Mouse (Mus musculus) Muller cell, postnatal 12 days (primary cell): ENCODE results near the gene Mgll.

Source experiments
- DNase-seq: peaks from one replicate; pipeline ENCODE4 v3.0.0-alpha.2; 2015; ENCODE audit errors: inconsistent ontology term

Mgll gene

DNA sequence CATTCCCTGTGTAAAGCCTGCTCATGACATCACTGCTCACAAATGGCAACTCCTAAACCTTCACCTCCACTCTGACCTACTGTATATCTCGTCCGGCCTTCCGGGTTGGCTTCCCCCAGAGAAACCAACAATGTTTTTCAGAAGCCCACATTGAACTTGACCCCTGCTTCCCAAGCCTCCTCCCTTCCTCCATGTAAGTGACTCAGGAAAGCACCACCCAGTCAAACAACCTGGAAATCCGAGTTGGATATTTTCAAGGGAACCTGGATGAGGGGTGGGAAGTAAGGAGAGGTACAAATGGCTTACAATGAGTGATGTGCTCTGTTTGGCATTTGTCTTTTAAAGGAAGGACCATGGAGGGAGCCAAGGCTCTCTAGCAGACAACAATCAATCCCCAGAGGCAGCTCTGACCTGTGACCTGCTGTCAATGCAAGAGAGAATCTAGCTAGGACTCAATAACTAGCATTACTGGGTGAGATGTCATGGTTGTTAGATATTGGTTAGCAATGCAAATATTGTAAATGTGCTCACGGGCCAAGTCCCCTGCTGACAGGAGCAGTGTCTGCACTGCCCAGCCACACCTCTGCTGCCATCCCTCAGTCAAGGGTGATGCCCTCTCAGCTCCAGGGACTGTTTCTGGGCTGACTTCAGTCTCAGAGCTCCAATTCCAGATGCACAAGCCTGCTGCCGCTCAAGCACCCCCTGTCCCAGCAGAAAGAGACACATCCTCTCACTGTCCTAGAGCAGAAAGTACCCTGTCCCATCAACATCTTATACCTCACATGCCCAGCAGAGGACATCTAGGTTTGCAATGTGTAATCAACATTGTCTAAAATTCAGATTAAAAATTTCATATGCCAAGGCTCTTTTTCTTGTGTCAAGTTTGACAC, 6.8 kb upstream of the Mgll start:
- no peak for DNase-seq

DNA sequence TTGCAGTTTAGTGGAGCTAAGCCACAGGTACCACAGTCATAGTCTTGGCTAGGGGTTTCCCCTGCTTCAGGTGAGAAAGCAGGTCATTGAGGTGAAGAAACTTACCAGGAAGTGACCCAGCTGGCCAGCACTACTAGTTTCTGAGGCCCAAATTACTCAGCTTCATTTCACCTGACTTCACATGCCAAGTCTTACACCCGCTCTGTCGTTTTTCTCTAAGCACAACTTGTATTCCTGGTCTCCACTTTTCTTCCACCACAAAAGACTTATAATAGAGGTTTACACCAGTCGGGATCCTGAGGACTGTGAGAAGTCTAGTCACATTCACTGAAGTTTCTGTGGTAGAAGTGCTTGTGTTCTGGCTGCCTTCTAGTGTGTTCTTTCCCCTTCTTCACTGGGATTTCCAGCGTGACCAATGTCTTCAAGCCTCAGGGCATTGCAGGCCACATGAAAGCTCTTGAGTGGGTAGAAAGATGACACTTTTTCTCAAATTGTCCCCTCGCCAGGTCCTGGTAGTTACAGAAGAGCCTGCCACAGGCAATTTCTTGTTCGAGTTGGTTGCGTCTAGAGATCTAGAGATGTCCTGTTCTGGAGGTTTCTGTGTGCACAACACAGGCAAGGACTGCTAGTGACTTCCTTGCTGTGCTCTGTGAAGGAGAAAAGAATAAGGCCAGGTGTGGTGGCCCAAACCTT, 6.0 kb upstream of the Mgll start:
- DNase-seq, result no peak

DNA sequence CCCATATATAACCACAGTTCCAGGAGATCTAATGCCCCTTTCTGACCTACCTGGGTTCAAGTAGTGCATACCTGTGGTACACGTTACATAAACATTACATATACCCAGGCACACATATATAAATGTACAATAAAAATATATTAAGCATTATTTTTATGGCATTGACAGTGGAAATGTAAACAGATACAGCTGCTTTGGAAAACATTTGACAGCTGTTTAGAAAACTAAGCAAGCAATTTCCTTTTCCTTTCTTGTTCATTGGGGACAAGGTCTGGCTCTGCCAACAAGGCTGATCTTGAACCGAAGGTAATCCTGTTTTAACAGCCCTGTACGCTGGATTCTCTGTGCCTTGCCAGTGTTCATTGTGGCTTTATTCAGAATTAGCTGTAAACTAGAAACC, 3.2 kb upstream of the Mgll start:
- DNase-seq, result no peak

DNA sequence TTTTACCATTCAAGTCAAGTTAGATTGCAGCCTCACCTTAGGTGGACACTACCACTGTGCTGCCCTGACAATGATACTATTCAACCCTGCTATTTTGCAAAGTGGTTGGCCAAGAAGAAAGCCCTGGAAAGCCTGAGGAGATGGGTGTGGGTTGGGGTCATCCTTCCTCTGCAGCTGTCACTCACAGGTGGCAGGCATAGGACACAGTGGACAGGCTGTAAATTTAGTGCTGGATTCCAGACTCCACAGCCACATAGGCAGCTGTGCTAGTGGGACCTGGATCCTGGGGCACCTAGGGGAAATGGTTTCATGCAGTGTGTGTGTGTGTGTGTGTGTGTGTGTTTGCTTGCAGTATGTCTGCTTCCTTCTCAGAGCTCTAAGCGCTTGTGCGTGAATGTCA, 1.3 kb upstream of the Mgll start:
- no peak for DNase-seq

DNA sequence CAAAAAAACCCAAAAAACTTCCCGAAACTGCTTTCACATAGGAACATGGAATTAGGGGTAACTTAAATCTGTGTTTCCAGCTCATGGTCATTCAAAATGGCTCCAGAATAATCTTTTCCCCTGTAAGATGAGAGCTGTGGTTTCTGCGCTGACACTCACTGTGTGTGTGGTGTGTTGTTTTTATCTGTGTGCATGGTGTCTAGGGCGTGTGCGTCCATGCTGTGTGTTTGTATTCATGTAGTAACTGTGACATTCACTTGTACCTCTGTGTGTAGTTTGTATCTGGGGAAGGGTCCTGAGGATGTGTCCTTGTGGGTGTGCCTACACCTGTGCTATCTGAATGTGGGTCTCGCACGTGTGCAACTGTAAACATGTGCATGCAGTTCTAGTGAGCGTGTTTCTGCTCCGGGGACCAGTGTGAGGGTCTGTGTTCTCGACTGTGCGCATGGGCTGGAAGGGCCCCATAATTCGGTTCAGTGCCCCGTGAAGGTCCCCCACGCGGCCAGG, 353 bp upstream of the Mgll start:
- no peak for DNase-seq

DNA sequence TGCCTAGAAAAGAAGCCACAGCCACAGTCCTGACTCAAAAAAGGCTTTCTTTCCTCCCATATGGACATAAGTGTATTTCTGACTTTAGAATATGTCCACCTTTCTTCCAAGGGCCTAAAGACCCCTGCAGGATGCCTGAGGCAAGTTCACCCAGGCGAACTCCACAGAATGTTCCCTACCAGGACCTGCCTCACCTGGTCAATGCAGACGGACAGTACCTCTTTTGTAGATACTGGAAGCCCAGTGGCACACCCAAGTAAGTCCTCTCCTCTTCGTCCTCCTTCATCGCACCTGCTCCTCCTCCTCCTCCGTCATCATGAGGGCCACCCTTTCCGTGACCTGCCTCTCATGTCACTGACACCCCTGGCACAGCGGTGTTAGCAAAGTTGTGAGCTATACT, 1.4 kb downstream of the Mgll start:
- DNase-seq, result no peak

DNA sequence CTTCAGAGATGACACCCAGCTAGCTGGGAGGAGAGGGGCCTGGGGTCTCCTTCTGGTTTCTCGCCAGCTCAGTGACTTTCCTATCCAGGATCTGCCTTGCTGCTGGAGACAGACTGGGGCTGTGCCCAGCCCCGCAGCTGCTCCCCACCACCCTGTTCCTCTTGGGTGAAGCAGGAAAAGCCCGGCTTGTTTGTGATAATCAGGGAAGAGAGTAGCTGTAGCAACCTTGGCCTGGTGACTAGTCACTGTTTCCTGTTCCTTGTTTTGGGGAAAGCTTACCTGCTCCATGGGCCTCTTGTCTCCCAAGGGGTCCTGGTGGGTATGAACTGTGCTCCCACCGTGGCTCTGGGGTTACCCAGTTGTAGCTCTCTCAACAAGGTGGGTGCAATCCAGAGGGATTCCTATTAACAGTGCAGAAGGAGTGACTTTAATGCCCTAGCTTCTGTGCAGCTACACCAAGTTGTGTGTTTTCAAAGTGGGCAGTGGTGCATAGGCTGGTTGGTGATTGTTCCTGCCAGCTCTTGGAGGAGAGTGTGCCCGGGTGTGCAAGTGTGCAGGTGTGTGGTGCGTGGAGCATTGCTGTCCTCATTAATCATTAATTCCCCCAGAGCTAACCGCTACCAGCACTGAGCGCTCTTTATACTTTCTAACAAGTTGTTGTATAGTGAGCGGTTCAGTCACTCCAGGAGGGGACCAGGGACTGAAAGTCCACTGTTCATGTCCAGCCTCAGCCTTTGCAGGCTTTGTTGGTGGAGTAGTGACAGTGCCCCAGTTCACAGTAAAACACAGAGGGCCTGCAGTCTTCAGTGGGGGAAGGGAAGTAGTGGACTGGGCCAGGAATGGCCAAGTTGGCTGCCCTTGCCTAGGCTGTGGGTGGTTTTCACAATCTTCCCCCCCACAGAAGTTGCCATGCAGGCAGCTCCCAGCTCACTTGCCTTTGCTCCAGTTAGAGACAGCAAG, 2.3 kb downstream of the Mgll start:
- peak; percentile 75 for DNase-seq

DNA sequence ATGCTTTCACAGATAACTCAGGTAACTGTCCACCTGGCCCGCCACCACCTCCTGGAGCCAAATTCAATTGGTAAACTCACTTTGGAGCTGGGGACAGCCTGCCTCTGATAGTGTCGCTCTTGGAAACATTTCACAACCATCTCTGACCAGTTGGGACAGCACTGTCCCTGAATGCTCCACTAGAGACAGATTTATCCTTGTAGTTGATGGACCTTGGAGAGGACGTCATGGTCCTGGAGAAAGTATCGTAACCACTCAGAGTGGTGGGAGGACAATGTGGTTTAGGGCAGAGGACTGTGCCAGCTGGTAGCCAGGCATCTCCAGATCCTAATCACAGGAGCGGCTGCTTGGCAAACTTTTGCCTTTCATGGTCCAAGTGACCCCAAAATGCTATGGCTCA, 3.3 kb downstream of the Mgll start:
- no peak for DNase-seq

DNA sequence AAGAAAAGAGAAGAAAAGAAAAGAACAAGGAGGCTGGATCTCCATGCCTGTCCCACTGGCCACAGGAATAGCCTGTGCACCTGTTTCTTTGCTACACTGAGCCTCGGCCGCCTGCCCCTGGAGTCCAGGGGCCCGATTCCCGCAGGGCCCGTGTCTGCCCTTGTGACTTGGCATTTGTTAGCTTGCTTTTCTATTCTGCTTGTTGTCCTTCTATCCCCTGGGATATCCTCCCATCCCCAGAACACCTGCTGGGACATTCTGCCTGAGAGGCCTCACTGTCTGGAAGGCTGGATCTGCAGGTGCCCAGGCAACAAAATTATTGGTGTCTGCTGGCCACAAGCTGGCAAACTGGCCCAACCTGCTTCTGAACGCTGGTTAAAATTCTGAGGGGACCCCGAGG, 3.8 kb downstream of the Mgll start:
- no peak for DNase-seq

DNA sequence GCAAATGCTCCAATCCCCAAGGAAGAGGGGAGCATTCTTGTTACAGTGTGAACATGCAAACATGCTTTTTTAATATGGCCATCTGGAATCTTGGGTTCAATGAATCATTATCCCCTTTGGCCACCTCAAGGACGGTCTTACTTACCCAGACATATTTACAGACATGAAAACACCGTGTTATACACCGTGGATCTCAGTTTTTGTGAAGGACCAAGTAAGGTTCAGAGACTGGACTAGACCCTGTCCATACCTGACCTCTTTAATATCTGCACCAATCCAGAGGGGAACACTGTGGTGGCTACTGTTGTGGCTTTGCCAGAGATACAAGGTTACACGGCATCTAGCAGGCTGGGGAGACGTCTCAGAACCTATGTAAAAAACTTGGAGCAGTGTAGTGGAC, 4.3 kb downstream of the Mgll start:
- DNase-seq, result no peak

DNA sequence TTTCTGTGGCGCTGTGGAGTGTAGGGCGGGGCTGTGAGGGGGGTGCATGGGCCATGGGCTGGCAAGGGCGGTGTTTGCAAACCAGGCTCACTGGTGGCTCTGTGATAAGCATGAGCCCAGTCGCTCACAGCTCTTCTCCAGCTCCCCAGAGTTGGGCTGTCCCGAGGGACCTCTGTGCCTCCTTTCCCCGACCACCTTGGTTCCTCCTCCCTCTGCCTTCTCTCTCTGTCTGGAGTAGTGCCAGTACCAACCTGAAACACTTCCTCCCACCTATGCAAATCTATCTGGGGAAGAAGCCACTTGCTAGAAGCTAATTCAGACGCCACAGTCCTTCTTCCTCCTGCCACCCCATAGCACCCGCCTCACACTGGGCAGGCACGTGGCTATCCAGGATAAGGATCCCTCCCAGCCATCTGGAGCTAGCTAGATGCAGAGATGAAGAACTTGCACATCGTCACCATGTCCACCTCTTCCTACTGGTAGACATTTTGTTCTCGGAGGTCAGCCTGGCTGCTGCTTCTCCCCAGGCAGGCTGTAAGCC, 7.1 kb downstream of the Mgll start:
- no peak for DNase-seq

DNA sequence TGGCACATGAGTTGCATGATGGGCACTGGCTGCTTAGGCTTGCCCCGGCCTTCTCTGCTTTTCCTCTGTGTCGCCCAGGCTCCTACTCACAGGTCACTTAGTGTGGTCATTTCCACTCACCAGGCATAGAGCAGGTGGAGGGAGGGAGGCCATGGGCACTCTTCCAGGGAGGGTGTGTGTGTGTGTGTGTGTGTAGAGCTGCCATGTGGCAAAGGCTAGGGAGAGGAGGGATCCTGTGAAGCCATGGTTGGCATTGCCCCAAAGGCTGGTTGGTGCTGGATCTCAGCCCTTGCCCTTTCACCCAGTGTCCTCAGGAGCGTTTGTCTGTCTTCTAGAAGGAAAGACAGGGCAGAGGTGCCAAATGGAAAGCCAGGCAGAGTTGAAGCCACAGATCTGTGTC, 7.8 kb downstream of the Mgll start:
- no peak for DNase-seq

DNA sequence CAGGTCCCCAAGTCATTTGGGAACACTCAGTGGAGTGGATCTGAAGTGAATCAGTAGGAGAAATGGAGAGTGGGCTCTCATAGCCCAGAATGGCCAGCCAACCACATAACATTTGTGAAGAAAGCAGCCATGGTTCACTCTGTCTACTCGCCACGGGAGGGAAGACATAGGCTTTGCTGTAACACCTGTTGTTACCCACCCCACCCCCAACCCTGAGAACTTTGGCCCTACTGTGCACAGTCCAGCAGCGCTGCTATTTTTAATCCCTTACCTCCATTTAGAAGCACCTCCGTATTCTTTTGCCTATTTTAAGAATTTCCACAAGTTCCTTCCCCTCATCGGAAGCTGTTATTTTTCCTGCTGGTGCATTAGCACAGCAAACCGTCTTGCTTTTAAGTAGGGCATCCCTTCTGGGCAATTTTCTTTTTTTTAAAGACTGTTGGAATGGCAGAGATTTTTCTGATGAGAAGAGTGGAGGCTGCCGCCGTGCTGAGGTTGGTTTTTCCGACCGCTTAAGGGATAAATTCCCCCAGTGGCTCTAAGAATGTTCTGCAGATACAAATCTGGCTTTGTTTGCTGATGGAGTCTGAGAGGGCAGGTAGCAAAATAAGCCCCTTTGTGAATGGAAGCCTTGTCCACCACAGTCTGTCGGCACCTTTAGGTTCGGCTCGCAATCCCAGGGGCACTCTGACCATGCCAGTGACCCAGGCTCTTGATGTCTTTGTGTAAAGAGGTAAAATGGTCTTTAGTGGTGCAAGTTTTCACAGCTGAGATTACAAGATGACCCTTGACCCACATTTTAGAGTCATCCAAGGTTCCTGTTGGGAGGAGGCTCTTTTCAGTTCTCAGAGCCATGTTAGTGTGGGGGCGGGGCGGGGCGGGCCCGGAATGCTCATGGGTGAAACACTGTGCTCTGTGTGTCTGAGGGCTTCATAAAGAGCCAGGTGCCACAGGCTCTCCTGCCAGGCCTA, 8.7 kb downstream of the Mgll start:
- DNase-seq, result no peak

DNA sequence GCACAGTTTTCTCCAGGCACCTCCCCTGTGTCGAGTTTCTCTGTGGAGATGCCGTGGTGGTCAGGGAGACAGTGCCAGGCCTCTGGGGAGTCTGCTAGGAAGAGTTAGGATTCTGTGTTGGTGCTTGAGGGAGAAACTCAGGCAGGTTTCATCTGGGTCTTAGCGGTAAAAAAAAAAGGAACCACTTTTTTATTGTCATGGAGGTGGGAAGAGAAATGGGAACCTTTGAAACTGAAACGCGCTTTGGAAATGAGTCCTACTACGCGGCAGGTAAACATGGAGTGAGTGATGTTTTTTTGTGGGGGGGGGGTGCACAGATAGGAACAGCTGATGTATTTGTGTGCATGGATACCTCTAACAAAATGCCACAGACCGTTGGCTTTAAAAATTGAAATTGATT, 12.1 kb downstream of the Mgll start:
- no peak for DNase-seq

DNA sequence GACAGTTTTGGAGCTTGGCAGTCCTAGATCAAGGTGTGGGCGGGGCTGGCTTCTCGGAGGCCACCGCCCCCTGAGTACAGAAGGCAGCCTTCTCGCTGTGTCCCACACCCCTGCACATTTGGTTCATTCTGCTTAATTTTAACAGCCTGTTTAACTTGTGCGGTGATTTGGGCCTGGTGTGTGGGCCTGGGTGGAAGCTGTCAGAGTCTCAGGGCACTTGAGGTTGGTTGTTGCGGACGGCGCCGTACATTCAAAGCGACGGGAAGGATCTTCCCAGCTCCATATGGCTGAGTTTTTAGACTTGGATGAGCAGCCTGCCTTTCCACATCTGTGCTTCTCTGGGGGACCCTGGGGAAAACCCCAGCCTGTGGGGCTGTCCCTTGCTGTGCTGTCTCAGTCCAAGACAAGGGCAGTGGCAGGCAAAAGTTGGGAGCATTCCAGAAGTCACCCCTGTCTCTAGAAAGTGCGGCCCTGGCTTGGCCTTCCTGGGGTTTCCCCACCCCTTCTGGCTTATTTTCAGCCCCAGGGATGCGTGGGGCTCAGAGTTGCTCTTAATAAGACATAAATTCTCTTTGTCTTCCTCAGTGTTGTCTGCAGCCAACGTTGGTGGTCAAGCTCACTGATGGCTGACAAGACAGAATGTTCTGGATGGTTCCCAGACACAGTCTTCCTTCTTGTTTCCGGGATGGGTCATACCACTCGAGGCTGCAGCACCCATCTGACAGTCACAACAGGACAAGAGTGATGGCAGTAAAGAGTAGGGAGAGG, 12.7 kb downstream of the Mgll start:
- no peak for DNase-seq

DNA sequence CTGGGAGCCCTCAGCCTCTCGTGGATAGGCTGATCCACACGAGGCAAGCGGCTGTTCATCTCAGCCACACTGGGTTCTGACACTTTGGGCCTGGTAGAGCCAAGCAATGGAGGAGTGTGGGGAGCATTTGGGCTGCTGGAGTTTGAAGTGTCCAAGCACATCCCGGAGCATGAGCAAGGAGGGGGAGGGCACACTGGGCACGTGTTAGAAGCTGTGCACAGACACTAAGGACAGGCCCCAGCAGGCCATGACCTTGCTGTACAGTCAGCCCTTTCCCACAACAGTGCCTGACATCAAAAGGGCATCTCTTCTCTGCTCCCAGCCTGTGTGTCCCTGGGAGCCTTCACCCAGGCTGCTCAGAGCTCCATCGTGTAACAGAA, 13.3 kb downstream of the Mgll start:
- DNase-seq, result no peak

DNA sequence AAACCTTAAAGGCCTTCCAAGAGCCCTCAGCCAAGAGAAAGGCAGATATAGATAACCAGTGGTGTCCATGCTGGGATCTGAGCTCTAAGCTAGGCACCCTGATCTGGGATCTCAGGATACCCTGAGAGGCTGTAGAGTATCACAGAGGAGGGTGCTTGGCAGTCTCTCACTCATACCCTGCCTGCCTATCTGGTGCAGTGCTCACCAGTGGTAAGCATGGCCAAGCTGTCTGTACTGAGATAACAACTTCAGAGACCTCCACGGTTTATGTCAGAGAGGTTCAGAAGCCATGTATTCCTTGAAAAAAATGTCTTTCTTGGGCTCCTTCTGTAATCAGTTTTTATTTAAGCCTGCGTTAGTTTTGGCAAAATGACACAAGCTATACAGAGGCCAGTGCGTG, 16.8 kb downstream of the Mgll start:
- DNase-seq, result no peak

DNA sequence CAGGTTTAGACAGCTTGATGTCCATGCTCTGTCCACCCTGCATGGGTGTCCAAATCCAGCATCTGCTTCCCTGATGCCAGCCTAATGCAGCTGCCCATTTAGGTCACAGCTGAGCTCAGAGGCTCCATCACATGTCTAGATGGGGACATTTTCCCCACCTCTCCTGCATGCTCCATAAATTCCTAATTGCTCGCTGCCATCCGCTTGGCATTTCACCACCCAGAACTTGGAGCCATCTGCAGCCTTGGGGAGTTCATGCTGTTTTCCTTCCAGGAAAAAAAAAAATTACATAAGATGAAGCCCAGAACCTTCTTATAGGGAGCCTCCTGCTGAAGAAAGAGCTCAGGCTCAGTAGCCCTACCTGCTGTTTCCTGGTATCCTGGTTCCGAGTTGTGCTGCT, 17.6 kb downstream of the Mgll start:
- no peak for DNase-seq

DNA sequence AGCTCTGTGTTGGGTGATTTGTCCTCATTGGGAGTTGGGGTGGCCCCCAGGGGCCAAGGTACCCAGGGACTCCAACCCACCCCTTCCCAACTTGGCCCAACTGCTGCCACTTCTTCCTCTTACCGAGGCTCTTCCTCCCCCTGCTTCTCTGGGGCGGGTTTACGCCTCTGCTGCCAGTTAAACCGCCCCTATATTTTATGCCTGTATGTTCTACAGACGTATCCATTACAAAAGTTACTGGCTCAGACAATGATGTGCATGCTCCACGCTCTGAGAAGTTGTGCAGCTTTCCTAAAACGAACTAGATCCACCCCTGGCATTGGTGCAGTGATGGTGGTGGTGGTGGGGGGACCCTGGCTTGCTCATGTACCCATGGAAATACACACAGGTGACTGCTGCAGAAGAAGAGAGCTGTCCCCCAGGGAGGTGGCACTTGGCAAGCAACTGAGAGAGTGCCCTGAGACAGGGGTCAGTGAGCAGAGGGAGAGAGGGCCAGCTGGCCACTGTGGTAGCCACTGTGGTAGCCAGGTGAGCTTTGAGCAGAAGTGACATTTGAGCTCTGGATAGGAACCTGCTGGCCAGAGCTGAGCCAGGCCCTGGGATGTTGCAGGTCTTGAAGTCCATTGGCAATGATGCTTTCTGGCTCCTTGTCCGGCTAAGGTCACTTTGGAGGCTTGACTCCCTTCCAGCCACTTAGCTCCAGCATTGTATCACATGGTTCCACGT, 18.2 kb downstream of the Mgll start:
- DNase-seq, result no peak
